Mouse (Mus musculus): ENCODE results near the gene Cdk5rap2. TPM values are rescaled to one million over a fixed set of nuclear protein-coding genes. Genes with fewer than 3 reads are reported as not detected.

Cdk5rap2 gene
- polyA plus RNA-seq, 1 experiment from 2014 or later, result 30.6 TPM

GRCm38 (mm10) chr4:70301187-70301586, 109.1 kb downstream of the Cdk5rap2 start:
- peaks cover 31% of the 10 kb centered on the region for H3K36me3 ChIP-seq
- no peak overlapping the region for H3K4me2 ChIP-seq (replicated peaks)
- H3K27me3 ChIP-seq, result no peaks in the 10 kb centered on the region
- H3K9ac ChIP-seq, result no peak overlapping the region
- no peak for ATAC-seq (ENCODE audit: insufficient number of reproducible peaks, insufficient read depth, low FRiP score, low TSS enrichment)
- 85% methylated on average over 9 of the region's 9 CpGs for WGBS
- H3K4me1 ChIP-seq, result no peaks in the 10 kb centered on the region
- H3K27ac ChIP-seq, result no peak overlapping the region
- H3K9me3 ChIP-seq, result no peaks in the 10 kb centered on the region
- H3K4me3 ChIP-seq, result no peak overlapping the region

GRCm38 (mm10) chr4:70289361-70289760, 120.9 kb downstream of the Cdk5rap2 start:
- Histone ChIP-seq H3K9me3 (no peaks in the 10 kb centered on the region), H3K36me3 (peaks cover 33% of the 10 kb centered on the region), H3K4me3 (no peak overlapping the region), H3K27me3 (no peaks in the 10 kb centered on the region), H3K4me1 (no peaks in the 10 kb centered on the region), H3K9ac (no peak overlapping the region), H3K4me2 (replicated peaks) (no peak overlapping the region), H3K27ac (no peak overlapping the region)
- 86% methylated on average over 6 of the region's 6 CpGs for WGBS
- no peak for ATAC-seq (ENCODE audit: insufficient number of reproducible peaks, insufficient read depth, low FRiP score, low TSS enrichment)

GRCm38 (mm10) chr4:70283163-70283562, 127.1 kb downstream of the Cdk5rap2 start:
- WGBS, result 91% methylated on average over 9 of the region's 9 CpGs
- no peak overlapping the region for H3K9ac ChIP-seq

GRCm38 (mm10) chr4:70278882-70279281, 131.4 kb downstream of the Cdk5rap2 start:
- 96% methylated on average over 4 of the region's 4 CpGs for WGBS

More at GRCm38 (mm10) chr4:70283163-70283562, 127.1 kb downstream of the Cdk5rap2 start:
- Histone ChIP-seq H3K4me2 (replicated peaks) (no peak overlapping the region), H3K36me3 (peaks cover 55% of the 10 kb centered on the region), H3K27ac (no peak overlapping the region), H3K4me3 (no peak overlapping the region), H3K27me3 (no peaks in the 10 kb centered on the region), H3K9me3 (no peaks in the 10 kb centered on the region), H3K4me1 (no peaks in the 10 kb centered on the region)
- ATAC-seq (ENCODE audit: insufficient number of reproducible peaks, insufficient read depth, low FRiP score, low TSS enrichment), result no peak

GRCm38 (mm10) chr4:70278057-70278456, 132.2 kb downstream of the Cdk5rap2 start:
- Histone ChIP-seq H3K9me3 (no peaks in the 10 kb centered on the region), H3K4me3 (no peak overlapping the region), H3K9ac (no peak overlapping the region), H3K4me1 (no peaks in the 10 kb centered on the region), H3K36me3 (peaks cover 31% of the 10 kb centered on the region), H3K27me3 (no peaks in the 10 kb centered on the region), H3K27ac (no peak overlapping the region), H3K4me2 (replicated peaks) (no peak overlapping the region)
- 92% methylated on average over 3 of the region's 3 CpGs for WGBS
- ATAC-seq (ENCODE audit: insufficient number of reproducible peaks, insufficient read depth, low FRiP score, low TSS enrichment), result no peak

More at GRCm38 (mm10) chr4:70278882-70279281, 131.4 kb downstream of the Cdk5rap2 start:
- H3K4me3 ChIP-seq, result no peak overlapping the region
- no peak overlapping the region for H3K9ac ChIP-seq
- no peak overlapping the region for H3K27ac ChIP-seq
- H3K36me3 ChIP-seq, result peaks cover 38% of the 10 kb centered on the region
- H3K4me1 ChIP-seq, result no peaks in the 10 kb centered on the region
- H3K9me3 ChIP-seq, result no peaks in the 10 kb centered on the region
- ATAC-seq (ENCODE audit: insufficient number of reproducible peaks, insufficient read depth, low FRiP score, low TSS enrichment), result no peak
- no peak overlapping the region for H3K4me2 ChIP-seq (replicated peaks)
- H3K27me3 ChIP-seq, result no peaks in the 10 kb centered on the region

- Histone ChIP-seq H3K9ac (no peak overlapping the region), H3K27ac (no peak overlapping the region), H3K4me2 (replicated peaks) (no peak overlapping the region), H3K27me3 (no peaks in the 10 kb centered on the region), H3K9me3 (no peaks in the 10 kb centered on the region), H3K36me3 (peaks cover 22% of the 10 kb centered on the region; the same call in 1 of the 2 replicates), H3K4me1 (no peaks in the 10 kb centered on the region), H3K4me3 (no peak overlapping the region)
- WGBS, result 89% methylated on average over 4 of the region's 4 CpGs
- no peak for ATAC-seq (ENCODE audit: insufficient number of reproducible peaks, insufficient read depth, low FRiP score, low TSS enrichment)
These were observed 137.3 kb downstream of the Cdk5rap2 start for GRCm38 (mm10) chr4:70272943-70273342.

- ATAC-seq (ENCODE audit: insufficient number of reproducible peaks, insufficient read depth, low FRiP score, low TSS enrichment), result no peak
- Histone ChIP-seq H3K9me3 (no peaks in the 10 kb centered on the region), H3K27ac (no peak overlapping the region), H3K27me3 (no peaks in the 10 kb centered on the region), H3K36me3 (peaks cover 22% of the 10 kb centered on the region; the same call in 1 of the 2 replicates), H3K9ac (no peak overlapping the region), H3K4me1 (no peaks in the 10 kb centered on the region), H3K4me3 (no peak overlapping the region), H3K4me2 (replicated peaks) (no peak overlapping the region)
- 90% methylated on average over 4 of the region's 4 CpGs for WGBS
These were observed 137.7 kb downstream of the Cdk5rap2 start for GRCm38 (mm10) chr4:70272527-70272926.

- Histone ChIP-seq H3K9ac (no peak overlapping the region), H3K9me3 (no peaks in the 10 kb centered on the region), H3K27me3 (no peaks in the 10 kb centered on the region), H3K4me3 (no peak overlapping the region), H3K27ac (no peak overlapping the region), H3K4me1 (no peaks in the 10 kb centered on the region), H3K4me2 (replicated peaks) (no peak overlapping the region), H3K36me3 (peaks cover 43% of the 10 kb centered on the region)
- ATAC-seq (ENCODE audit: insufficient number of reproducible peaks, insufficient read depth, low FRiP score, low TSS enrichment), result no peak
- 90% methylated on average over 2 of the region's 2 CpGs for WGBS
These were observed 142.9 kb downstream of the Cdk5rap2 start for GRCm38 (mm10) chr4:70267213-70267906.

GRCm38 (mm10) chr4:70265248-70265647, 145.0 kb downstream of the Cdk5rap2 start:
- Histone ChIP-seq H3K27me3 (no peaks in the 10 kb centered on the region), H3K27ac (no peak overlapping the region), H3K4me3 (no peak overlapping the region), H3K9ac (no peak overlapping the region), H3K36me3 (peaks cover 37% of the 10 kb centered on the region), H3K9me3 (no peaks in the 10 kb centered on the region), H3K4me1 (no peaks in the 10 kb centered on the region), H3K4me2 (replicated peaks) (no peak overlapping the region)
- no peak for ATAC-seq (ENCODE audit: insufficient number of reproducible peaks, insufficient read depth, low FRiP score, low TSS enrichment)
- WGBS, result 69% methylated on average over 6 of the region's 6 CpGs

- Histone ChIP-seq H3K9me3 (no peaks in the 10 kb centered on the region), H3K9ac (no peak overlapping the region), H3K36me3 (peaks cover 35% of the 10 kb centered on the region), H3K4me1 (no peaks in the 10 kb centered on the region), H3K27me3 (no peaks in the 10 kb centered on the region), H3K4me3 (no peak overlapping the region), H3K4me2 (replicated peaks) (no peak overlapping the region), H3K27ac (no peak overlapping the region)
- no peak for ATAC-seq (ENCODE audit: insufficient number of reproducible peaks, insufficient read depth, low FRiP score, low TSS enrichment)
- WGBS, result 75% methylated on average over 5 of the region's 5 CpGs
These were observed 147.4 kb downstream of the Cdk5rap2 start for GRCm38 (mm10) chr4:70262850-70263249.

- Histone ChIP-seq H3K4me2 (replicated peaks) (no peak overlapping the region), H3K9ac (no peak overlapping the region), H3K27me3 (no peaks in the 10 kb centered on the region), H3K4me3 (no peak overlapping the region), H3K27ac (no peak overlapping the region), H3K9me3 (no peaks in the 10 kb centered on the region), H3K36me3 (peaks cover 39% of the 10 kb centered on the region), H3K4me1 (no peaks in the 10 kb centered on the region)
- ATAC-seq (ENCODE audit: insufficient number of reproducible peaks, insufficient read depth, low FRiP score, low TSS enrichment), result no peak
- WGBS, result 85% methylated on average over 5 of the region's 5 CpGs
These were observed 148.9 kb downstream of the Cdk5rap2 start for GRCm38 (mm10) chr4:70261315-70261714.

GRCm38 (mm10) chr4:70260419-70260807, 149.8 kb downstream of the Cdk5rap2 start:
- 89% methylated on average over 11 of the region's 11 CpGs for WGBS
- Histone ChIP-seq H3K27me3 (no peaks in the 10 kb centered on the region), H3K4me2 (replicated peaks) (no peak overlapping the region), H3K9me3 (no peaks in the 10 kb centered on the region), H3K27ac (no peak overlapping the region), H3K4me3 (no peak overlapping the region), H3K36me3 (peaks cover 45% of the 10 kb centered on the region), H3K9ac (no peak overlapping the region), H3K4me1 (no peaks in the 10 kb centered on the region)
- no peak for ATAC-seq (ENCODE audit: insufficient number of reproducible peaks, insufficient read depth, low FRiP score, low TSS enrichment)
